Mouse (Mus musculus): ENCODE measurements around the gene Slc8a1.

Gene Slc8a1

GRCm38 (mm10) chr17:81504040-81504439 is 234.1 kb downstream of the Slc8a1 start:
- no peak for DNase-seq (ENCODE audit: low spot score in 2 of 2)

- DNase-seq (ENCODE audit: low spot score in 2 of 2), result peak; percentile 63 to 66
Observed at GRCm38 (mm10) chr17:81502732-81503131, 235.4 kb downstream of the Slc8a1 start.

GRCm38 (mm10) chr17:81500686-81501407 is 237.3 kb downstream of the Slc8a1 start:
- DNase-seq (ENCODE audit: low spot score in 2 of 2), result no peak

- DNase-seq (ENCODE audit: low spot score in 2 of 2), result no peak
Observed at GRCm38 (mm10) chr17:81497919-81498318, 240.3 kb downstream of the Slc8a1 start.

- DNase-seq (ENCODE audit: low spot score in 2 of 2), result no peak
Observed at GRCm38 (mm10) chr17:81496616-81497015, 241.6 kb downstream of the Slc8a1 start.

- no peak for DNase-seq (ENCODE audit: low spot score in 2 of 2)
Observed at GRCm38 (mm10) chr17:81492216-81492865, 245.8 kb downstream of the Slc8a1 start.

- DNase-seq (ENCODE audit: low spot score in 2 of 2), result no peak
Observed at GRCm38 (mm10) chr17:81486388-81486787, 251.8 kb downstream of the Slc8a1 start.

GRCm38 (mm10) chr17:81481843-81482490 is 256.2 kb downstream of the Slc8a1 start:
- DNase-seq (ENCODE audit: low spot score in 2 of 2), result no peak

GRCm38 (mm10) chr17:81480351-81481161 is 257.6 kb downstream of the Slc8a1 start:
- peak; percentile 58 to 70 for DNase-seq (ENCODE audit: low spot score in 2 of 2)

- no peak for DNase-seq (ENCODE audit: low spot score in 2 of 2)
Observed at GRCm38 (mm10) chr17:81479807-81480206, 258.4 kb downstream of the Slc8a1 start.

GRCm38 (mm10) chr17:81477420-81477819 is 260.8 kb downstream of the Slc8a1 start:
- no peak for DNase-seq (ENCODE audit: low spot score in 2 of 2)

GRCm38 (mm10) chr17:81473363-81473762 is 264.8 kb downstream of the Slc8a1 start:
- no peak for DNase-seq (ENCODE audit: low spot score in 2 of 2)

- DNase-seq (ENCODE audit: low spot score in 2 of 2), result no peak
Observed at GRCm38 (mm10) chr17:81468941-81469340, 269.2 kb downstream of the Slc8a1 start.

- DNase-seq (ENCODE audit: low spot score in 2 of 2), result no peak
Observed at GRCm38 (mm10) chr17:81459379-81459778, 278.8 kb downstream of the Slc8a1 start.

GRCm38 (mm10) chr17:81455977-81456376 is 282.2 kb downstream of the Slc8a1 start:
- DNase-seq (ENCODE audit: low spot score in 2 of 2), result no peak

- no peak for DNase-seq (ENCODE audit: low spot score in 2 of 2)
Observed at GRCm38 (mm10) chr17:81455269-81455668, 282.9 kb downstream of the Slc8a1 start.

GRCm38 (mm10) chr17:81441463-81441862 is 296.7 kb downstream of the Slc8a1 start, which contains the start of gene Gm11096:
Gene Gm11096, plus strand, starts transcription at chr17:81441763.
- no peak for DNase-seq (ENCODE audit: low spot score in 2 of 2)

- DNase-seq (ENCODE audit: low spot score in 2 of 2), result no peak
Observed at GRCm38 (mm10) chr17:81433148-81433547, 305.0 kb downstream of the Slc8a1 start.

- no peak for DNase-seq (ENCODE audit: low spot score in 2 of 2)
Observed at GRCm38 (mm10) chr17:81432733-81433132, 305.4 kb downstream of the Slc8a1 start.

- peak; percentile 66 to 78 for DNase-seq (ENCODE audit: low spot score in 2 of 2)
Observed at GRCm38 (mm10) chr17:81427245-81427644, 310.9 kb downstream of the Slc8a1 start.

- DNase-seq (ENCODE audit: low spot score in 2 of 2), result no peak
Observed at GRCm38 (mm10) chr17:81424256-81424912, 313.8 kb downstream of the Slc8a1 start.

Data from right cerebral cortex, postnatal 10 days (tissue).